Mouse (Mus musculus) kidney, adult 9 months (tissue): Measurements from ENCODE around the gene Med20.
"Not testable (repeated sequence)": the region's sequence is repeated elsewhere in the genome, so short reads cannot be mapped to it uniquely, and the experiment has no call there.

Source experiments
- DNase-seq: peaks from one replicate; pipeline ENCODE4 v3.0.0; 2022

Med20 gene

DNA sequence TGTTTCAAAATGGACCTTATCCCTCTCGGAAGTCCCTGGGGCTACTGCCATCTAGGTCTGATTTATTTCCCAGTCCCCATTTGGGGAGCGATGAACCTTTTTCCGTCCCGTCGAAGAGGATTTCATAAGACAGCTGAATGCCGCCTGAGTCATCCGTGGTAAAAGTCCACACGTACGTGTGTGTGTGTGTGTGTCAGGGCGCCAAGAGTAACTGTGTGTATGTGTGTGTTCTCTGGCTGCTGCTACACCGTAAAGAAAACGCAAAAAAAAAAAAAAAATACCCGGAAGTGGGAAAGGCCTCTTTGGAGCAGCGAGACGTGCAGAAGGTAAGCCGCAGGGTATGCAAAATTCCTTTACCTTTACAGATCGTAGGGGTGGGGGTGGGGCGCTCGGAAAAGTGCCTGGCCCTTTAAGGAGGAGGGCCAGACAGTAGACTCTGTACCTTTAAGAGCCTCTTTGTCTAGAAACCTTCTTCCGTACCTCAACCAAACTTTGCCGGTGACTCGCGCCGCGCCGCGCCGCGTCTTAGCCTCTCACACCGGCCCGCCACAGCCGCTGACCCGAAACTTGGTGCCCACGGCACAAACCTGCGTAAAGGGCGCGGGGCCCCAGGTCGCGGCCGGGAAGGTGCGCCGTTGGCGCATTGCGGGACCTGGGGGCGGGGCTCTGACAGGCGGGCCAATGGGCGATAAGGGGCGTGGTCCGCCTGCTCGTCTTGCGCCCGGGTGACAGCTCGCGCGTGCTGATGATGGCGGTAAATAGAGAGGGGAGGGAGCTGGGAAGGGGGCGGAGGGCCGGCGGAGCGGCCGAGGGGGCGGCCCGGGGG is 17.7 kb downstream of the Med20 start:
- DNase-seq: peak; percentile 95

DNA sequence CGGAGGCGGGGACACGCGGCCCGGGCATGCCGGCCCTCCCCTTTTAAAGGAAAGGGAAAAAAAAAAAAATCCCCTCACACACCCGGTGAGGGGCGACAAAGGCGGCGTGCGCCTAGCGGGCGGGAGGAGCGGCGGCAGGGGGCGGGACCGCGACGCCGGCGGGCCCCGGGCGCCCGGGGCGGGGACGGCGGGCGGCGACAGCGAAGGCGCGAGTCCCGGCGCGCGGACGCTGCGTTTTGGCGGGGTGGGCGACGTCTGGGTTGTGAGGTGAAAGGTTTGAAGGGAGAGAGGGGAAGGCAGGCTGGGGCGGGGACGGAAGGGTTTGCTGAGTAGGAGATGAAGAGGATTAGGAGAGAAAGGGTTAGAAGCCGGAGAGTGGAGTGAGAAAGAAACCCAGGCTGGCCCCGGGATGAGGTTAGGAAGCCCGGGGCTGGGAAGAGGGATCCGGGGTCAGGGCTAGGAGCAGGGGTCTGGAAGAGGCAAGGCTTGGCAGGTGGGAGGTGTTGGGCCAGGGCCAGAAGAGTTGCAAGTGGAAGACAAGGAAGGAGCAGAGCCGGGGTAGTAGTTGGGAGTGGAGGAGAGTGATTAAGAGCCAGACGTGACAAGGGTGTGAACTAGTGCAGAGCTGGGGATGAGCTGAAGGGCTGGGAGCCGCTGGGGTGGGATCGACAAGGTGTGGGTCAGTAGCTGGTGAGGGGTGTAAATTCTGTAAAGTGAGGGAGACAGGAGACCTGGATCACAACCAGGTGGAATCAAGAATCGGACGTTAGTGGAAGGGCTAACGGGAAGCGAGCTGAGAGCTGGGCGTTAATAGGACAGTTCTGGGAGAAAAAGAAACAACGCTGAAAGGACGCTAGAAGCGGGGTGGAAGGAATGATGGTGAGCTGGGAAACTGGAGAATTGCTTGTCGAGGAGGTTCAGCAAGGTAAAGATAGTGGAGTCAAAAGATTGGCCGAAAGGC is 18.6 kb downstream of the Med20 start:
- peak; percentile 40 for DNase-seq

DNA sequence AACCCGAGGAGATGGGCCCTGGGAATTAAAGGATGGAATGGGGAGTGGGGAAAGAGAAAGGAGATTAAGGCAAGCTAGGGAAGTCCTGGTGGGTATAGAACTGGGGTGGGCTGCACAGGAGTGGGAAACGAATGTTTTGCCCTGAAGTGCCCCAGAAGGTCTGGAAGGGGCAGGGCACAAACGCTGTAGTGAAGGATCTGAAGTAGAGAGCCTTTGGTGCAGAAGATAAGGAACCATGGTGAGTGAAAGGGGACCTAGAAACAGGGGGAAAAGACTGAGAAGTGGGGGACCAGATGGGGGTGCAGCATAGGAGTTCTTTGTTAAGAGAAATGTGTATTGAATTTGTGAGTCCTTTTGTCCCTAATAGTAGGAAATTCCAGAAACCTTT is 19.3 kb downstream of the Med20 start, which contains the start of gene Usp49:
Gene Usp49, plus strand, starts transcription at position 13 of the 388 bp plus-strand sequence.
- no peak for DNase-seq

DNA sequence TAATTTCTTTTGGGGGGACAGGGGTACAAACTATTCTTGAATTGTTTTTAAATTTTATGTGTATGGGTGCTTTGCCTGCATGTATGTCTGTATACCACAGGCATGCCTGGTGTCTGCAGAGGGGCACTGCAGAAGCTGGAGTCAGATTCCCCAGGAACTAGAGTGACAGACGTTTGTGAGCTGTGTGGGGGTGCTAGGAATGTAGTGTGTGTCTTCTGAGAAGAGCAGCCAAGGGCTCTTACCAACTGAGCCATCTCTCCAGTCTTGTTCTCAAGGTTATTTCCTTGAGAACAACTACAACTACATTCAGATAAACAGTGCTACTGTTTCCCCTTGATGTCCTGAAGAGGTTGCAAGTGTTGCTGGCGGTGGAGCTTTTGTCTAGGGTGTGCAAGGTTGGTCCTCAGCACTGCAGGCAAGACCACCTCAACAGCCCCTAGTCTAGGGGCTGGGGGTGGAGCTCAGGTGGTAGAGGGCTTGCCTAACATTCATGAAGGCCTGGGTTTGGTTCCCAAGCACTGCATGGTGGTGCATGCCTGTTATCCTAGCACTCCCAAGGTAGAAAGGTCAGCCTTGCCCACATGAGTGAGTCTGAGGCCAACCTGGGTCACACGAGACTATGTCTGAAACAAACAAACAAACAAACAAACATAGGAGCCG is 20.9 kb downstream of the Med20 start:
- DNase-seq: no peak

DNA sequence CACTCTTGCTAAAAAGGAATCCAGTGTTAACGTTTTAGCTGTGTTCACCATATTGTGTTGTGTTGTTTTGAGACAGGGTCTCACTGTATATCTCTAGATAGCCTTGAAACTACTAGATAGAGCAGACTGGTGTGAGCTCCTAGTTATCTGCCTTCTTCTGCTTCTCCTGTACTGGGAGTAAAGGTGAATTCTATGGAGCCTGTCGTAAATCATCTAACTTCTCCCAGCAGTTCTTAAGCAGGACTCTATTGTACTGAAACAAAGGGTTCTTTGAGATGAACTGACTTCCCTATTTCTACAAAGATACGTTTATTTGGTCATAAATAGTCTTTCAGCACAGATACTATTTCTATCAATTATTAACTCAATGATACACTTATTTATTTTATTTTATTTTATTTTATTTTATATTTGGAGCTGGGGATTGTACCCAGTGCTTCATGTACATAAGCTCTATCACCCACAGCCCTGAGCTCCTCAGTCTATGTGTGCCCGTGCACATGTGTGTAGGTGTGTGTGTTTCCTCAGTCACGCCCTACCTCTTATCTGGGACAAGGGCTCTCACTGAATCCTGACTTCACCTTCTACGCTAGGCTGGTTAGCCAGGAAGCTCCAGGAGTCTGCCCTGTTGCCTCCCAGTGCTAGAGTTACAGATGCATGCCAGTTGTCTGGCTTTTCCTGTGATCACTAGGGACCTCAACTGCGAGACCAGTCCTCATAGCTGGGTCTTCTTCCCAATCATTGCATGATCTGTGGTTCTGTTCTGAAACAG is 22.8 kb downstream of the Med20 start:
- DNase-seq: no peak

DNA sequence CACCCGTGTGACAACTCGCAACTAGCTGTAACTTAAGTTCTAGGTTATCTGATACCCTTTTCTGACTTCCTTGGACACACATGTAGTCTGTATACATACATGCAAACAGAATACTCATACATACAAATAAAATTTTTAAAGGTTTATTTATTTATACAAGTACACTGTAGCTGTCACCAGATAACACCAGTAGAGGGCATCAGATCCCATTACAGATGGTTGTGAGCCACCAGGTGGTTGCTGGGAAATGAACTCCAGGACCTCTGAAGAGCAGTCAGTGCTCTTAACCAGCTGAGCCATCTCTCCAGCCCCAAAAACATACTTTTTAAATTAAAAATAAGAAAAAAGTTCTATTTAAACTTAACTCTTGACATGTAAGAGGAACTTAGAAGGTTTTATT is 31.6 kb downstream of the Med20 start:
- DNase-seq: no peak

DNA sequence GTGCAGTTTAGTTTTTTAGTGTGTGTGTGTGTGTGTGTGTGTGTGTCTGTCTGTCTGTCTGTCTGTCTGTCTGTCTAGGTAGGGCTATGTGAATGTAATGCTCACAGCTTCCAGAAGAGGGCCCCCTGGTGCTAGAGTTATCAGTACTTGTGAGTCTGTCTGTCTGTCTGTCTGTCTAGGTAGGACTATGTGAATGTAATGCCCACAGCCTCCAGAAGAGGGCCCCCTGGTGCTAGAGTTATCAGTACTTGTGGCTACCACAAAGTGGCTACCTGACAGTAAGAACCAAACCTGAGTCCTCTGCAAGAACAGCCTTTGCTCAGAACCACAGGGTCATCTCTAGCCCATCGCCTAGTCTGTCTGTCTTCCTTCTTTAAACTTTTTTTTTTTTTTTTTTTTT is 35.3 kb downstream of the Med20 start:
- peak; percentile 92 for DNase-seq

DNA sequence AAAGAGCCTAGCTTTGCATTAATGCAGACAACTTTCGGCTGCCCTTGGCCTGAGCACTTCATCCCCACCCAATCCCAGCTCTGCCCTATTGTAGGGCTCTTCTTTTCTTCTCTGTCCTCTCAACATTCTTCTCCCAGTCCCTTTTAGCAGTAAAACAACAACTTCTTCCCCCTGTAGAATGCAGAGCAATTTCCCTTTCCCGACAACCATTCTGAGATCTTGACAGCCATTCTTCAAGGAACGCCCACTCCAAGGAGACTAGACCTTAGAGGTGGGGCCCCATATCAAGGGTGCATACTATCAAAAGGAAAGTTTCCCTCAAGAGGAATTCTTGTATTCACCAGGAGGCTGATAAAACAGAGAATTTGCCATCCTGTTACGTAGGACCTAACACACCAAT is 37.6 kb downstream of the Med20 start:
- DNase-seq: no peak

DNA sequence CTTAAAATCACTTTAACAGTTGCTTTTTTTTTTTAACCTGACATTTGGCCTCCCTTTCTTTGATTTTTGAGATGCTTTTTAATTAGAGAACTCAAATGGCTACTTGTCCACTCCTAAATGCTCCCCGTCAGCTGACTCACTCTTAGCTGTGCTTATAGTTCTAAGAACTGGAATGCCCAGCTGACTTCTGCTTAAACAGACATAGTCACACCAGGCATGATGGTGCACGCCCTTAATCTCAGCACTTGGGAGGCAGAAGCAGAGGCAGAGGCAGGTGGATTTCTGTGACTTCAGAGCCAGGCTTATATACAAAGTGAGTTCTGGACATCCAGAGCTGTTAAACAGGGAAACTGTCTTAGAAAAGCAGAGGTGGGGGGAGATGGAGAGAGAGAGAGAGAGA is 40.6 kb downstream of the Med20 start:
- DNase-seq: no peak

DNA sequence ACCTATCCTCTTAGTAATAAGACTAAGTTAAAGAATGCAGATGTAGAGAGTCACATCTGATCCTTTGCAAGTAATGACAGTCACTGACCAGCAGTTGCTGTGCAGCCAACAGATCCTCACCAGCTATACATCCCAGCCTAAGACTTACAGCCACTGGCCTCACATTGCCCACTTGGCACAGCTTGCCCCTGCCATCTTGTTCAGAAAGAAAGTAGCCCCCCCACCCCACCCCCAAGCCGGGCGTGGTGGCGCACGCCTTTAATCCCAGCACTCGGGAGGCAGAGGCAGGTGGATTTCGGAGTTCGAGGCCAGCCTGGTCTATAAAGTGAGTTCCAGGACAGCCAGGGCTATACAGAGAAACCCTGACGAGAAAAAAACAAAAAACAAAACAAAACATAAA is 43.0 kb downstream of the Med20 start:
- not testable (repeated sequence) for DNase-seq

DNA sequence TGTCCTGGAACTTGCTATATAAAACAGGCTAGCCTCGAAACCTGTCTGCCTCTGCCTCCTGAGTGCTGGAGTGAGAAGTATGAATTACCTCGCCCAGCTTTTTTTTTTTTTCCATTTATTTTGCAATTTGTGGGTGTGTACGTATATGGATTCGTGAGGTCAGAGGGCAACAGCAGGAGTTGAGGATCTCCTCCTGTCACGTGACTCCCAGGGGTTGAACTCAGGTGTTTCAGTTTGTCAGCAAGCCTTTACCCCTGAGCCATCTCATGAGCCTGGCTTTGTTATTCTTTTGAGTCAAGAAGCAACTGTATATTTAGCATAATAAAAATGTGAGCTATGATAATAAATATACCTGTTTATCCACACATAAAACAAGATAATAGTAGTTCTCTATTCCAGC is 44.3 kb downstream of the Med20 start:
- DNase-seq: no peak

DNA sequence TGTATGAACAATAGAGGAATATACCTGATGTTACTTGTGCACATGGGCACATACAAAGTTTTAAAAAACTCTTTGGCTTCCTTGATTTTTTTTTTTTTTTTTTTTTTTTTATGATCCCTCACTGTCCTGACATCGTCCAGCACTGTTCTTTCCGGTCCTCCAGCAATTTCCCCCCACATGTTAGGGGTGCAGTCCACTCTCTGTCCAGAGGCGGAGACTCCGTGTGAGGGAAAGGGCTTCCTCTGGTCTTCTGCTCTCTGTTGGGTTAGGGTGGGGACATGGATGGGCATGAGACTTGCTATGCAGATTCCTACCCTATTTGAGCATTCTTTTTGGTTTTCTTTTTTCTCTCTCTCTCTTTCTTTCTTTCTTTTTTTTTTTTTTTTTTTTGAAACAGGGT is 46.5 kb downstream of the Med20 start:
- DNase-seq: no peak

DNA sequence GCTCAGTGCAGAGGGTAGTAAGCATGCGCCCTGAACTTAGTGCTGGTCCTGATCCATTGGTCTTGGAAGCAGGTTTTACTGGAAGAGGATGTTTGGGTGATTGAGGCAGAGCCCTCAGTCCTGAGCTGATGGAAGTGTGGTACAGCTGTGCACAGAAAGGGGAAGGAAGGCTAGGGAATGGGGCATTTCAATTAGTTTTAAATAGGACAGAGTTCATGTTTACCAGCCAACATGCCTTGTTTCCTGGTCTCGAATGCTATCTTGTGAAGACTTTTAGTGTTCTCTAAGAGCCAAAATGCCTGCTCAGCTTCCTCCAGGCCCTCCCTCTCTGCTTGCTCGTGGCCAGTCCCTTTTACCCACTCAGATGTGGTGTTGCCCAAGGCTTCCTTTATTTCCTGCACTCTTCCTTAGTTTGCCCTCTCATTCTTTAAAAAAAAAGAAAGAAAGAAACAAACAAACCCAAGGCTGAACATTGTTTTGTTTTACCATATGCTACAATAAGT is 47.4 kb downstream of the Med20 start:
- no peak for DNase-seq

DNA sequence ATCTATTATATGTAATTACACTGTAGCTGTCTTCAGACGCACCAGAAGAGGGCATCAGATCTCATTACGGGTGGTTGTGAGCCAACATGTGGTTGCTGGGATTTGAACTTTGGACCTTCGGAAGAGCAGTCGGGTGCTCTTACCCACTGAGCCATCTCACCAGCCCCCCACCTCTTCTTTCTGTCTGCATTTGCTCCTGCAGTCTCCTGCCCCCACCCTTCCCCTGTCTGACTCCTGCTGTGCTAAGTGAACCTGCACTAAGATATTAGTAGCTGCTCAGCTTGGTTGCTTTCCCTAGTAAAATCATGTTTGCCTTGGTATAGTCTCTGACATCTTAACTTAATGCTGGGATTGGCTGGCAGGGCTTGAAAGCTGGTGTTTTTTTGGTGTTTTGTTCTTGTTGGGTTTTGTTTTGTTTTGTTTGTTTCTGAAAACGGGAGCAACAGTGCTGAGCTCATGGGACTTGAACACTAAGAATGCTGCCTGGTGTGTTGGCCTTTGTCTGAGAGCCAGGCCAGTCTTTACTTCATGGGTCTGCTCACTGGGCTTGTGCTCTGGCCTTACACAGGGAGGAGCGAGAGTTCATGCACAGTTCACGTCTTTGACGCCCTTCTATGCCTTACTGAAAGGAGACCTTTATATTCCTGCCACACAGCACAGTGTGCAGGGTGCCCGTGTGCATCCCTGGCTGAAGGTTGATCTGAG is 51.8 kb downstream of the Med20 start:
- no peak for DNase-seq

DNA sequence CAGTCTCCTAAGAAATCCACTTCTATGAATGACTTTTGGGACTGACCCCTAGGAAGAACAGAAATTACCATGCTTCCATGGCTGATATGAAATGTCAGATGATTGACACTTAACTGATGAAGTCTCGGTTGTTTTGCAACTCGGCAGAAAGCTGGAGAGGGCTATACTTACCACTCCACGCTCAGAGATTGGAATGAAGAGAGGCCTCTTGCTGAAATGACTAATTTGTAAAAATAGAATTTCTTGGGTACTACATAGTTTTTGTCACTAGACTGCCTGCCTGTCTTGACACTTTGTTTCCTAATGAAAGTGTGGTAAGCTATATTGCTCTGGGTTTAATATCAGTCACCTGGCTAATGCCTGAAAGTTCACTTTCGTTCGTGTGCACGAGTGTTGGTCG is 53.1 kb downstream of the Med20 start:
- no peak for DNase-seq

DNA sequence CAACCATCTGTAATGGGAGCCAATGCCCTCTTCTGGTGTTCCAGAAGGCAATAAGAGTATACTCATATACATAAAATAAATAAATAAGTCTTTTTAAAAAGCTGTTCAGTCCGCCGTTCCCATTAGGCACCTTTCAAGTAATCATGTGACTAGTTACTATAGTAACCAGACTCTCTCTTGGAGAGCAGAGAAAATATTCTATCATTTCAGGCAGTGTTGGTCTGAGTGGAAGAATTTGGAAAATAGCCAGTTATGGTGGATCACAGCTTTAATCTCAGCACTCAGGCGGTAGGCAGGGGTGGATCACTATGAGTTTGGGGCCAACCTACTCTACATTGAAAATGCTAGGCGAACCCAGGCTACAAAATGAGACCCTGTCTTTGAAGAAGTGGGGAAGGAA is 57.8 kb downstream of the Med20 start:
- DNase-seq: no peak

DNA sequence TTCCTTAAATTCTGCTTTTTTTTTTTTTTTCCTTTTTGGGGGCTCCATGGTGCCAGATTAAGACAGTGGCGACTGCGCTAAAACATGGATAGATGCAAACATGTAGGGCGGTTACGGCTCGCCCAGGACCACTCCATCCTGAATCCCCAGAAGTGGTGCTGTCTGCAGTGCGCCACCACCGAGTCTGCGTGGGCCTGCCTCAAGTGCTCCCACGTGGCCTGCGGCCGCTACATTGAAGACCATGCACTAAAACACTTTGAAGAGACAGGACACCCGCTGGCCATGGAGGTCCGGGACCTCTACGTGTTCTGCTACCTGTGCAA is 60.6 kb downstream of the Med20 start:
- no peak for DNase-seq

DNA sequence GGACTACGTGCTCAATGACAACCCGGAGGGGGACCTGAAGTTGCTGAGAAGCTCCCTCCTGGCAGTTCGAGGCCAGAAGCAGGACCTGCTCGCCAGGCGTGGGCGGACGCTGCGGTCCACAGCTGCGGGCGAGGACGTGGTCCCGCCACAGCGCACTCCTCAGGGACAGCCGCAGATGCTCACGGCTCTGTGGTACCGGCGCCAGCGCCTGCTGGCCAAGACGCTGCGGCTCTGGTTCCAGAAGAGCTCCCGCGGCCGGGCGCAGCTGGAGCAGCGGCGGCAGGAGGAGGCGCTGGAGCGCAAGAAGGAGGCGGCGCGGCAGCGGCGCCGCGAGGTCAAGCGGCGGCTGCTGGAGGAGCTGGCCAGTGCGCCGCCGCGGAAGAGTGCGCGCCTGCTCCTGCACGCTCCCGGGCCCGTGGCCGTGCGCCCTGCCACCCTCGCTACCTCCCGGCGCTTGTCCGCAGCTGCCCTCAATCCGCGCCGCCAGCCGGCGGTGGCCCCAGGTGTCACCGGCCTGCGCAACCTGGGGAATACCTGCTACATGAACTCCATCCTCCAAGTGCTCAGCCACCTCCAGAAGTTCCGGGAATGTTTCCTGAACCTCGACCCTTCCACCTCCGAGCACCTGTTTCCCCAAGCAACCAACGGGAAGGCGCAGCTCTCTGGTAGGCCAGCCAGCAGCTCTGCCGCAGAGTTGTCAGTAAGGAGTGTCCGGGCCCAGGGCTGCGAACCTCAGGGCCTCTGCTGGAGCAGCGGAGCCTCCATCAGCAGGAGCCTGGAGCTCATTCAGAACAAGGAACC is 61.1 kb downstream of the Med20 start:
- DNase-seq: peak; percentile 55
